10 mouse cellular contexts compared by ENCODE assay signal in the genomic region with DNA sequence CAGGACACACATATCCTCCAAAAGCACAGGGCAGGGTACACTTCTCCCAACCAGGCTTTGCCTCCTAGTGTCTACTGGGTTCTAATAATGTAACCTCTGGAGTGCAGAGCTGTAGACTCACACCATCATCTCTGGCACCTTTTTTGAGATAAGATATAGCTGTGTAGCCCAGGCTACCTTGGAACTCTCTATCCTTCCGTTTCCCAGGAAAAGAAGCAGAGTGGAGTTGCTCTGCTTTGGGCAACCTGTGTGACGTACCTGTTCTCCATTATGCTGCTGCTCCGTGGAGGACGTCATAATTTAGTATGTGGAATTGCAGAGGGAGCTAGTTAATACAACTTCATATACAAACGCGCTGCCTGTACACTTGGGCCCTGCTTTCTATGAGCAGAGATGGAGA. TPM values are rescaled to one million over a fixed set of nuclear protein-coding genes. Genes with fewer than 3 reads are reported as not detected.
DNase-seq lines count a peak whose midpoint lies in the region; ATAC-seq and TF ChIP-seq lines count a peak whose summit lies in the region.
"Had no signal": no experiment of that assay in that cellular context is flagged by ENCODE, and none has a peak within 500 bp of the region (broad histone marks: within the 10 kb centered on the region; RNA-seq: fewer than 3 reads in every experiment).

TSS of gene Ankrd53 (plus strand) at position 301 of the 400 bp plus-strand sequence.

- H3K4me3 ChIP-seq in lung, adult 2 months (replicated peaks; ENCODE audit: extremely low read depth, low read depth, low read length) = peak within 1 kb of the TSS; percentile 4
- H3K4me3 ChIP-seq in forebrain, embryonic 13.5 days = peak within 1 kb of the TSS; percentile 28
- peak within 1 kb of the TSS; percentile 5 for H3K4me3 ChIP-seq in limb, embryonic 11.5 days (ENCODE audit: low read depth, low read length)
- H3K4me3 ChIP-seq in neural tube, embryonic 15.5 days (replicated peaks) = peak within 1 kb of the TSS; percentile 16

- WGBS in lung, adult 2 months = 34% methylated on average over 6 of the region's 6 CpGs
- WGBS in forebrain, embryonic 13.5 days = 26% methylated on average over 6 of the region's 6 CpGs
- 23% methylated on average over 6 of the region's 6 CpGs for WGBS in limb, embryonic 11.5 days
- WGBS in neural tube, embryonic 15.5 days = 23% methylated on average over 6 of the region's 6 CpGs

- peaks cover 6% of the 10 kb centered on the region; the same call in 1 of the 2 replicates for H3K4me1 ChIP-seq in lung, adult 2 months (ENCODE audit: control insufficient read depth, insufficient read depth, low read length)
- H3K4me1 ChIP-seq in forebrain, embryonic 13.5 days = peaks cover 16% of the 10 kb centered on the region
- H3K4me1 ChIP-seq in limb, embryonic 11.5 days (ENCODE audit: control insufficient read depth, insufficient read depth, low read length) = peaks cover 9% of the 10 kb centered on the region; the same call in 1 of the 2 replicates
- H3K4me1 ChIP-seq in neural tube, embryonic 15.5 days = peaks cover 17% of the 10 kb centered on the region

- TF ChIP-seq CTCF in lung, adult 2 months (IDR thresholded peaks at IDR 0.05; ENCODE audit: insufficient read depth, low read length) = no peak

- H3K9me3 ChIP-seq in forebrain, embryonic 13.5 days (replicated peaks) = no peaks in the 10 kb centered on the region
- H3K9me3 ChIP-seq in limb, embryonic 11.5 days (ENCODE audit: control insufficient read depth, low read length) = no peaks in the 10 kb centered on the region
- no peaks in the 10 kb centered on the region for H3K9me3 ChIP-seq in neural tube, embryonic 15.5 days (replicated peaks)

- H3K27ac ChIP-seq in forebrain, embryonic 13.5 days = no peak within 1 kb of the TSS
- H3K27ac ChIP-seq in limb, embryonic 11.5 days (replicated peaks; ENCODE audit: low read depth, low read length) = no peak within 1 kb of the TSS
- H3K27ac ChIP-seq in neural tube, embryonic 15.5 days (replicated peaks) = no peak within 1 kb of the TSS

- H3K36me3 ChIP-seq in forebrain, embryonic 13.5 days (ENCODE audit: poor library complexity, severe bottlenecking) = no peaks in the 10 kb centered on the region
- no peaks in the 10 kb centered on the region for H3K36me3 ChIP-seq in limb, embryonic 11.5 days (ENCODE audit: control insufficient read depth, insufficient read depth, low read length)
- no peaks in the 10 kb centered on the region for H3K36me3 ChIP-seq in neural tube, embryonic 15.5 days

- no peak for DNase-seq in lung, adult 2 months
- no peak for DNase-seq in lung, postnatal 25 days (ENCODE audit: low spot score)
- DNase-seq in limb, embryonic 11.5 days (ENCODE audit: low spot score) = no peak
- no peak for DNase-seq in adrenal gland, postnatal 10 days
- no peak for DNase-seq in layer of hippocampus, adult 9-11 months
- DNase-seq: cerebellum, adult 18-20 months had no signal

- no peak for ATAC-seq in forebrain, embryonic 13.5 days
- ATAC-seq in limb, embryonic 11.5 days (ENCODE audit: insufficient number of reproducible peaks, low FRiP score, low TSS enrichment, low read depth) = no peak
- ATAC-seq in neural tube, embryonic 15.5 days (ENCODE audit: low FRiP score) = no peak
- ATAC-seq: Patski had no signal

- H3K27me3 ChIP-seq in forebrain, embryonic 13.5 days = peaks cover 69% of the 10 kb centered on the region
- H3K27me3 ChIP-seq in limb, embryonic 11.5 days (ENCODE audit: control insufficient read depth, insufficient read depth, low read length) = peaks cover 57% of the 10 kb centered on the region
- peaks cover 68% of the 10 kb centered on the region for H3K27me3 ChIP-seq in neural tube, embryonic 15.5 days (replicated peaks)
- H3K27me3 ChIP-seq: Patski had no signal

- H3K4me2 ChIP-seq in forebrain, embryonic 13.5 days = peak within 1 kb of the TSS; percentile 60
- H3K4me2 ChIP-seq in limb, embryonic 11.5 days (ENCODE audit: low read depth, severe bottlenecking) = peak within 1 kb of the TSS; percentile 32
- H3K4me2 ChIP-seq in neural tube, embryonic 15.5 days = peak within 1 kb of the TSS; percentile 48

- H3K9ac ChIP-seq in forebrain, embryonic 13.5 days = peak within 1 kb of the TSS; percentile 43; the same call in 1 of the 2 replicates
- no peak within 1 kb of the TSS for H3K9ac ChIP-seq in limb, embryonic 11.5 days (ENCODE audit: low read length)
- H3K9ac ChIP-seq in neural tube, embryonic 15.5 days (replicated peaks) = no peak within 1 kb of the TSS; the same call in 1 of the 2 replicates

- no peak for TF ChIP-seq POLR2A in lung, adult 2 months (IDR thresholded peaks at IDR 0.05; ENCODE audit: borderline replicate concordance, extremely low read depth, low read depth, low read length)

RNA-seq across cellular contexts. Expression of gene Ankrd53, which starts in this region (rescaled TPM):
- polyA plus RNA-seq in lung, adult 2 months (2012; rRNA removed) = not detected in 2 replicates
- polyA plus RNA-seq in forebrain, embryonic 13.5 days (2015; fragmentation: Nextera tagmentation; extraction: Ambion mirVana) = 0.13 and 0.28 TPM in 2 replicates
- 0.16 TPM in 1 of 2 replicates, not detected in the other for polyA plus RNA-seq in limb, embryonic 11.5 days (2014; fragmentation: Nextera tagmentation; extraction: Ambion mirVana)
- 0.19 TPM in 1 of 2 replicates, not detected in the other for polyA plus RNA-seq in neural tube, embryonic 15.5 days (2015; fragmentation: Nextera tagmentation; extraction: Ambion mirVana)
- under 1 TPM in 1 of 2 experiments, not detected in 1; 0.15 TPM for total RNA-seq in adrenal gland, postnatal 10 days (2021)
- total RNA-seq: gastrocnemius, postnatal 4 days had no signal
